Mouse (Mus musculus) retina, adult 2 months (tissue): ENCODE results near the gene Gstm6.

ENCODE experiments used
- DNase-seq: peaks from one replicate; pipeline ENCODE4 v3.0.0-alpha.2; 2012; ENCODE audit warnings: low read depth, low spot score

The Gstm6 gene

DNA sequence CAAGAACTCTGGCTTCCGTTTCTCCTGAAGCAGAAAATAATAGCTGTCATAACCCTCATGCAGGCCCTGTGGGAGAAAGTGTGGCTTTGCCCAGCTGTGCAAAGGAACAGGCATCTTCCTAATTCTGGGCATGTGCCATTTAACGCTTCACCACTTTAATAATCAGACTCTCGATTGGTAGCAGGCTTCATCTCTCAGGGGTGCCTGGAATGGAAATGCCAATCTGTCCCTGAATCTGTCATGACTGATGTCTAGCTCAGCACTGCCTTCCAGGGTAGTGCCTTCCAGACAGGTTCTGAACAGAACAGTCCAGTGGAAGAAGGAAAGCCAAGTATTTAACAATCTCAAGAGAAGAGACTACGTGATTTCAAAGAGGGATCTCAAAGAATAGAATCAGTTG lies 2.3 kb downstream of the Gstm6 start:
- DNase-seq: no peak

DNA sequence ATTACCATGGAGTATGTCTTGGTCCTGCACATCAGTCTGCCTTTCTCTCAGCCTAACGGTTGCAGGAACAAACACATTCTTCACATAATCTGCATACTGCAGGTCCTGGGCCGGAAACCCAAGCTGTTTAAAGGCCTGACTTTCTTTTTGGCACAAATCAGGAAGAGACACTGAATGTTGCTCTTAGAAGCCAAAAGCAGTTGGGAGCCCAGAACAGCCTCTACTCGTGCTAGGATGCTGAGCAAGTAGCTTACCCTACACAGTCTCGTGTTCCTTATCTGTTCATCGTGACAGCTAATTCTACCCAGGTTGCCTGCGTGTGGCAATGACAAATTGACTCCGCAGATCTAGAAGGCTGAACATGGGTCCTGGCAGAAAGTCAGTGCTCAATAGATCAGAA lies 3.0 kb downstream of the Gstm6 start:
- no peak for DNase-seq

DNA sequence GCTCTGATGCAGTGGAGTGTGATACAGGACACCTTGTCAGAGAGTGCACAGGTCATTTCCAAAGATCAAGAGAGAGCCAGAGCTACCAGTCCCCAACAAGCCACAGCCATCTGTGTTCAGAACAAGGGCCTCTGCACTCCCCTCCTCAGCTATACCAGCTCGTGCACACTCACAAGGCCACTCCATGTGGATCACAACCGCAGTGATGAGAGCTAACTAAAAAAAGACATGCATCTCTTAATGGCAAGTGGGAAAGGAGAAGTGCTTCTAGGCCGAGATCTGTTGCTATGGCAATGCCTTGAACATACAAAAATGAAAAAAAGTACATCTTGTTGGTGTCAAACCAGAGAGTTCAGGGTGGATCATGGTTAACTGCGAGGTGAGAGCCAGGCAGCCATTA lies 3.7 kb downstream of the Gstm6 start:
- DNase-seq: no peak

DNA sequence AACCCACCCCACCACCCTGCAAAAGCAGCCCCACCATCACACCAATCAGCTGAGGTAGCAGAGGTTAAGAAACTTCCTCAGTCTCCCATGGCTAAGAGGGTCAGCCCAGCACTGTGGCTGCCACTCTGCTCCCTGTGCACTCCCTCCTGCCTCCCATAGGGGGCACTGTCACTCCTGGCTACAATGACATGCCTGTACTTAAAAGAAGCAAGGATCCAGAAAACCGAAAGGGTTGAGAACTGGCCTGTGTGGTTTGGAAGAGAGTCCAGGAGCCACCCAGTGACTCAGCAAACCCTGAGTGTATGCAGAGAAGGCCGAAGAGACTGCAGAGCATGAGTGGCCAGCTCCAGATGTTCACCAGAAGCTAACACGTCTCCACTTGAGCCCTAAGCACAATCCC lies 4.1 kb downstream of the Gstm6 start:
- no peak for DNase-seq

DNA sequence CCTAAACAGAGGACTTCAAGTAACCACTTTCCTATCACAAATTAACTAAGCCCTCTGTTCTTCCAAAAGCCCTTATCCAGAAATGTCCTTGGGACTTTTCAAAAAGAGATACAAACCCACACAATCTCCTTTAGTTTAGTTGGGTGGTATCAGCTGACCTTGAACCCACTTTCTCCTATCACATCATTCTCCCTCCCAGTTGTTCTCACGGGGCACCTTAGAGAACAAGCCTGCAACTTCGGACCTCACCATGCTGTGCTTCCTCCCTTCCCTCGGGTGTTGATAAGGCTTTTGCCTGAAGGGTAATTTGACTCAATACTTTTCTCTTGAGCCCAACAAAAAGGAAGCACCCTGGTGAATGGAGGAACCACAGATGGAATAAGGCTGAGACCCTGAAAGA lies 7.7 kb downstream of the Gstm6 start:
- DNase-seq: no peak

DNA sequence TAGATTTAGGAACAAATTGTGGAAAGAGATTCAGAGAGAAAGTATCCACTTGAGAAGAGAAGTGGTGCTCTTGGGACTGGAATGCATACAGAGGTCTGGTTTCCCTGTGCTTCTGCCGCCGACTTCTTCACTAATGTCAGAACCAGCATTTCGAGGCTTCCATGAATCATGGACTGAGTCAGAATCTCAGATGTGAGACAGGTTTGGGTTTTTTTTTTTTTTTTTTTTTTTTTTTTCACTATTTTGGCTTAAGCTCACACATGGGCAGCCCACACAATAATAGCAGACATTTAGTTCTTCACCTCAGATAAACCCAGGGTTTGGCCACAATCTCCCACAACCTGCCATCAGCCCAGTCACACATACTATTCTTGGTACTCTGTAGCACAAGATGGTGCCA lies 8.3 kb downstream of the Gstm6 start:
- DNase-seq: no peak

DNA sequence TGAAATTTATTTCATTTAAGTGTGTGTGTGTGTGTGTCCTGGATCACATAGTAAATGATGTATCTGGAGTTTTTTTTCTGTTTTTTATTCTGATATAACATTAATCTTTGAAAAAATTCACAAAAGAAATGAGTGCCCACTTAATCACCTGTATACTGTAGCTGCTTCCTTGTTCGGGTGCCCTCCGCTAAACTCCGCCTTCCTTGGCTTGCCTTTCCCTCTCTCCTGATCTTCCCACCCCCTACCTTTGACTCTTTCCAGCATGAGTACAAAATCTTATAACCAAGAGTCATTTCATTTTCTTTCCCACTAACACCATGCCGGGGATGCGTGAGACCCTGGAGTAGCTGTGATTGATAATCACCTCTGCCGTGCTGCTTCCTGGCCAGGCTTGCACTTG lies 11.4 kb downstream of the Gstm6 start:
- DNase-seq: no peak

DNA sequence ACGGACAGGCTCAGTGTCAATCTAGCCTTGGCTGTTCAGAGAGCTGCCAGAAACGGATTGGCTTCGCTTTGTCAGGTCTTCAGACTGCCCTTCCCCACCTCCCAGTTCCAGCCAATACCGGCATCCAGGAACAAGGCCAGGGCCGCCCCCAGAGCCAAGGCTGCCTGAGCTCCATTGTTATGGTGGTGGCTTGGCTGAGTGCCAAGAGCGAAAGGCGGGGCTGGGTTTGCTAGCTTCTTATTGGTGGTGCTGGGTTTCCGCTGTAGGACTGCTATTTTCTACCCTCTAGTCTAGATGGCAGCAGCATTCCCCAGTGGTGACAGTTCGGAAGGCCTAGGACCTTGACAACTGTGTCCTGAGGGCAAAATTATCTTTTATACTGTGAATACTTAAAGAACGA lies 11.9 kb downstream of the Gstm6 start, which contains the start of gene Gstm7:
Gene Gstm7 (minus strand): TSS at position 148 of the 400 bp plus-strand sequence.
- peak; percentile 50 for DNase-seq

DNA sequence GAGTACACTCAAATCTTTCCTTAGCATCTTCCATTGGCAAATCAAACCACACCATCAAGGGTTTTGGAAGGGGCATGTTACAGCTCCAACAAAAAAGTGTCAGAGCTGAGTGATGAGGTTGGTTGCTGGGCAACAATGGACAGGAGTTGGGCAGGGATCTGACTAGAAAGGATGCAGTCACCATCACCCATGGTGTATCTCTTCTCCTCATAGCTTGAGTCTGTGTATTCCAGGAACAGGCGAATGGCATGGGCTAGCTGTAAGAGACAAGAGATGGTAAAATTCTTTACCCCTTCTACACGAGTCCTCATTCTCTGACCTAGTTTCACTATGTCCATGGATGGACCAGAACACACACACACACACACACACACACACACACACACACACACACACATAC lies 12.4 kb downstream of the Gstm6 start:
- no peak for DNase-seq

DNA sequence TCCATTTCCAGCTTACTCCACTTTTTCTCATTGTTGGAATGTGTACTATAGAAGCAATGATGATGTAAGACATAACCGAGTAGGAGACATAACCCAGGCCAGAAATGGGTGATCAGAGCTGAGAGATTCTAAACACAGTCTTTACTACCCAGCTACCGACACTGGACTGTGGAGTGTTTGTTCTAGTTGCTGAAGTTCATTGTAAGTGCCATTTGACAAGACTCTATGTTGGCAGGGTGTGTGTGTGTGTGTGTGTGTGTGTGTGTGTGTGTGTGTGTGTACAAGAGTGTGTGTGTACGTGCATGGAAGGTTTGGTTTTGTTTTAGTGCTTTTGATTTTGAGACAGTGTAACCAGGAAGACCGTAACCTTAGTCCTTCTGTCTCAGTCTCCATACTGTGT lies 13.8 kb downstream of the Gstm6 start:
- no peak for DNase-seq

DNA sequence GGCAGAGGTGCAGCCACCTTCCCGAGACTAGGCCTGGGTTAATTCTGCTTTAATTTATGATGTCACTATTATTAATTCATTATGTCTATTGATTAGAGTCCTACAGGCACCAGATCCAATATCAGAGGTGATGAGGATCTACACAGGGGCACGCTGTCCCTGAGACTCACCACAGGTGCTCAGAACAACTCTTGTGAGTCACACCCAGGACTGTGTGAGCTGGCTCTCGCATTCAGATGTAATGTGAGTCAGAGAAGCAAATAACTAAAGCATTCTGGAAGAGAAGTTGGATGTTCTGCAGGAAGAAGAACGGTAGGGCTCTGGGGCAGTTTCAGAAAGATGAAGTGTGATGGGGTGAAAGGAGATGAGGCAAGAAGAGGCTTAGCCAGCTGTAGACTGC lies 14.3 kb downstream of the Gstm6 start:
- DNase-seq: no peak

DNA sequence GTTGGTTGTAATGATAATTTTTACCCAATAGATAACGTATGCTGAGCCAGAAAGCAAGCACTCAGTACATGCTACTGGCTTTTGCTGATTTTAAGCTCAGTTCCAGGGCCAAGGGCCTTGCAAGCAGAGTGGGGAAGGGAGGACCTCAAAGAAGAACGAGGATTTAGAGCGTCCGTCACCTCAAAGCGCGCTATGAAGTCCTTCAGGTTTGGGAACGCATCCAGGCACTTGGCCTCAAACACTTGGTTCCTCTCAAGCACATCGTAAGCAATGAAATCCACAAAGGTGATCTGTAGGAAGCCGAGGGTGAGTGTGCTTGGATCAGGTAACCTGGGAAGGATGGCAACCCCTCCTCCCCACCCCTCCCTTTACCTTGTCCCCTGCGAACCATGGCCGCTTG lies 14.9 kb downstream of the Gstm6 start:
- no peak for DNase-seq

DNA sequence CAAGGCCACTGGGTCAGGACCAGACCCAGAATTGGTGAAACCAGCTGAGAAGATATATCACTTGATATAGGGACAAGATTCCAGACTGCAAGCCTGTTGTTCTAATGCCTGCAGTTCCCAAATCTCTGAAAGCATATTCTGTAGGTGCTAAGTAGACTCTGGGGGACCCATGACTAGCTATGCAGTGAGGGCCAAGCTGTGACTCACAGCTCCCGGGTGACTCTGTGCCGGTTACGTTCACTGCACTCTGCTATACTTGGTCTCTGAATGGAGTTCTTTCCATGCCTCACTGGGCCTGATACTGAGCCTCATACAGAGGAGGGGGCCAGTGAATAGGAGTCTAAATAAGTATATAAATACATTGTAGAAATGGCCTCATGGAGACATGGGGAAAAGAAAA lies 15.7 kb downstream of the Gstm6 start:
- DNase-seq: no peak

DNA sequence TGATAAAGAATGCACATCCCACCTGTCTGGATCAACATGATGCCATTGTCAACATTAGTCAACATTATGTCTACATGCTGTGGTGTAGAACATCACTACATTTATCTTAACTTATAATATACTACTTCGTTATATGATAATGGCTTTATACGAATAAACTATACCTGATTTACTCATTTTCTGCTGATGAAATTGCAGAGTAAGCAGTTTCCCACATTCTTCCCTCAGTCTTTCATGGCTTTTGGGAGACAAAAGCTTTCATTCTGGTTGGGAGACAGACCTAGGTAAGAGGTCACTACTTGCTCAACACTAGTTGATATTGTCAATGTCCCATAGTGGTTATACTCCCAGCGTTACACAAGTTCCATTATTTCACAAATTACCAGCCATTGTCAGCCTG lies 18.2 kb downstream of the Gstm6 start:
- DNase-seq: no peak

DNA sequence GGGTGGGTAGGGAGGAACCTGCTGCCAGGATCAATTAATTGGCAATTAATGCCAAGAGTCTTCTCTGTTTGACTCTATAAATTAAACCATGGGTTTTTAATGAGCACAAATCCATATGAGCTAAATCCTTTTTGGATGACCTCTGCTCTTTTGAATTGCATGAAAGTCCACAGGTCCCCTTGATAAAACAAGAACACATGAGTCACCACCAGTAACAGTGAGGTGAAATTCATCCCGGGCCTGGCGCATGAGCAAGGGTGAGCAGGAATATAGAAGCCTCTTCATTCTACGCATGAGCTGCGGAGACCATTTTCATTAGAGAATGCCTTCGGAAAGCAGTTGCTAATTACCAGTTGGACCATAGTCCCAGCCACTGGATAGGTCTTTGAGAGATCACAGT lies 23.2 kb downstream of the Gstm6 start:
- DNase-seq: no peak

DNA sequence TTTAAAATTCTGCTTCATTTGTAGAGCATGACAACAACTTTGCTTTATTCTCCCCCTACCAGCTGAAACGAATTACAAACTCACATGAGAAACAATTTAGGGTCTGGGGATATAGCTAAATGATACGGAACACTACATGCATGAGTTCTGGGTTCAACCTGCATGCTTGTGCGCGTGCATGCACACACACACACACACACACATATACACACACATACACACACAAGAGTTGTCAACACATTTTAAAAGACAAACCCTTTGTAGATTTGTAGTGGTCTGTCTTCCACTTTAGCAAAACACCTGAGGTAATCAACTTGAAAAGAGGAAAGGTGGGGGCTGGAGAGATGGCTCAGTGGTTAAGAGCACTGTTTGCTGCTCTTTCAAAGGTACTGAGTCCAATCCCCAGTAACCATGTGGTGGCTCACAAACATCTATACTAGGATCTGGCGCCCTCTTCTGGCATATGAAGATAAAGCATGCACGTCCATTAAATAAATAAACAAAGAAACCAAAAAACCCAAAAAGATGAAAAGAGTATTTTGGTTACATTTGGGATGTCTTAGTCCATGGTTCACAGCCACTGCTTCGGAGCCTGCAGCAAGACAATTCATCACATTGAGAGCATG lies 25.7 kb downstream of the Gstm6 start:
- peak; percentile 34 for DNase-seq

DNA sequence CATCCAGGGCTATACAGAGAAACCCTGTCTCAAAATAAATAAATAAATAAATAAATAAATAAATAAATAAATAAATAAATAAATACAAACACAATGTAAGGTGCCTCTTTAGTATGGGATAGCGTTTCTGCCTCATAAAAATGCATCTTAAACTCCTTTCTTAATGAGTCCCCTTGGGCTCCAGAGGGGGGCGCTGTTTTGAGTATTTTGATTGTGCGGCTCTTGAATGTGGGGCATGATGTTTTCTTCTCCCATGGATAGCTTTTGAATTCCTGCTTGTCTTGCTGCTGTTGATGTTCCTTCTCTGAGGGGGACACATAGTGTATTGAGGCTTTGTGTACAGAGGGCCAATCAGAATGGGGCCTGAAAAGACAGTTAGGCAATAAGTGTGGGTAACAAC lies 26.5 kb downstream of the Gstm6 start:
- no peak for DNase-seq

DNA sequence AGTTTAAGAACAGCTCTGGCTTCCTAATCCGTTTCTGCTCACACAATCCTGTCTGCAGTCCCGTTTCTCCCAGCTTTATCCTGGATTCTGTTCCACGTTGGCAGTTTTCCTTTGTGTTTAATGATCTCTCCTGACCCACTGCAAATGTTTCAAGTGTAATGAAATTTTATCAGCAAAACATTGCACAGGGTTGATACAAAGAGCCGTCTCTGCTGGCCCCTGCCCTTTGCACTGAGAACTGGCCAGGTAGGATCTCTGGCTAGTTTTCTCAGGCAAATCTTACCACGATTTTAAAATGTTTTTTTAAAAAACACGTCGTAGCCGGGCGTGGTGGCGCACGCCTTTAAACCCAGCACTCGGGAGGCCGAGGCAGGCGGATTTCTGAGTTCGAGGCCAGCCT lies 26.9 kb downstream of the Gstm6 start:
- DNase-seq: no peak

DNA sequence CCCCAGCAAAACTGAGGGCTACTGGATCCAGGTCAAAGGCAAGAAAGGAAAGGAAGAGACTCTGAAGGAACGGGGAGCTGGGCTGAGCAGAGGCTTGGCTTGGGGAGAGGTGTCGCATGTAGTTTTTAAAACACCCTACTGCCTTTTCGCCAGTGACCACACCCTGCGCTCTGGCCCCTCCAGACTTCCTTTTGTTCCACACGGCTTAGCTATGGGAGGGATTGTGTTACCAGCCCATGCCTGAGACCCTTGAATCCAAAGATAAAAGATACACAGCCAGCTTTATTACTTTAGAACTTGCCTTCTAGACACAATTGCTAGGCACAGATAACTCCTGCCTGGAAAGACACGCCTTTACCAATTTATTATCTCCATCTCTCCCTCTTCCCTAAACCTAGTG lies 37.6 kb downstream of the Gstm6 start:
- no peak for DNase-seq

DNA sequence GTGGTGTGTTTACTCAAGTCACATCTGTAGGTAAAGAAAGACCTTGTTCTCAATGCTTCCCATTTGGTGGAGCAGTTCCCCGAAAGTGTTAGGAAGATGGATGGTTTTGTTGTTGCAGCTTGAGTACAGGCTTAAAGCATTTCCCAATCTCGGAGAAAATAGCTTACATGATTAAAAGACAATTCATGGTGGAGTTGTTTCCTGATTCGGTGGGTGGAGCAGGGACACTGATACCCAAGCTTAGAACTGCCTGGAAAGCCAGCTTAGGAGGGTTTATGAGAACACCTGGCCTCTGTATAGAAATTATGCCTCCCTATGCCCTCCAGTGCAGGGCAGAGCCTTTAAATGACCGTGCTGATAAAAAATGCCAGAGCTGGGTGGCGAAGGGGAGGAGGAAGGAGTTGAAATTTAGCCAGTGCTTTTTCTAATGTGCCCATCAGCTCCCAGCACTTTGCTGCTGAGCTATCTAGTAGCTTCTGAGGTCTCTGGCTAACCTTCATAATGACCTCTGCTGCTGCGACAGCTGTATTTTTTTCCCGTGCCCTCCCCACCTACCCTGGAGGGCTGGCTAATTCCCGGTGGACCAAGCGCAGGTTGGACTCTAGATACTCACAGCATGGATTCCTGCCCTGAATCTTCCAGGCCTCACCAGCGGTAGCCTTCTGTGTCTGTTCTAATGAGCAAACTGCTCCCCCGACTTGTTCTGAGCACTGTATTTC lies 42.4 kb downstream of the Gstm6 start:
- DNase-seq: no peak

DNA sequence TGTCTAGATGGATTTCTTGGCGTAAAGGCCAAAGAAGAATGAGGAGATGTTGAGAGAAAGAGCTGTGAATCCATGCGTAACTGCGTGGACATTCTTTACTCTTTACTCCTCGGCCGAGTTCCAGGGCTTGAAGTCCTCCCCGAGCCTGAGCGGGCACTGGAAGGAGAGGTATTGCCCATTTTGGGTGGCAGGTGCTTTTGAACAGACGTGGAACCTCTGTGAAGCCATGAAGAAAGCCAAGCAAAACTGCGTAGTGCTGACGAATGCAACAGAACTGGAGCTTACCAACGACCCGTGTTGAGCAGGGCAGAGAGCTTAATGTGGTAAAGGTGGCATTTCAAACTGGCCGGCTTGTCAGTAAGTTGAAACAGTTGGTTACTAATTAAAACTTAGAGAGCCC lies 44.9 kb downstream of the Gstm6 start:
- DNase-seq: no peak

DNA sequence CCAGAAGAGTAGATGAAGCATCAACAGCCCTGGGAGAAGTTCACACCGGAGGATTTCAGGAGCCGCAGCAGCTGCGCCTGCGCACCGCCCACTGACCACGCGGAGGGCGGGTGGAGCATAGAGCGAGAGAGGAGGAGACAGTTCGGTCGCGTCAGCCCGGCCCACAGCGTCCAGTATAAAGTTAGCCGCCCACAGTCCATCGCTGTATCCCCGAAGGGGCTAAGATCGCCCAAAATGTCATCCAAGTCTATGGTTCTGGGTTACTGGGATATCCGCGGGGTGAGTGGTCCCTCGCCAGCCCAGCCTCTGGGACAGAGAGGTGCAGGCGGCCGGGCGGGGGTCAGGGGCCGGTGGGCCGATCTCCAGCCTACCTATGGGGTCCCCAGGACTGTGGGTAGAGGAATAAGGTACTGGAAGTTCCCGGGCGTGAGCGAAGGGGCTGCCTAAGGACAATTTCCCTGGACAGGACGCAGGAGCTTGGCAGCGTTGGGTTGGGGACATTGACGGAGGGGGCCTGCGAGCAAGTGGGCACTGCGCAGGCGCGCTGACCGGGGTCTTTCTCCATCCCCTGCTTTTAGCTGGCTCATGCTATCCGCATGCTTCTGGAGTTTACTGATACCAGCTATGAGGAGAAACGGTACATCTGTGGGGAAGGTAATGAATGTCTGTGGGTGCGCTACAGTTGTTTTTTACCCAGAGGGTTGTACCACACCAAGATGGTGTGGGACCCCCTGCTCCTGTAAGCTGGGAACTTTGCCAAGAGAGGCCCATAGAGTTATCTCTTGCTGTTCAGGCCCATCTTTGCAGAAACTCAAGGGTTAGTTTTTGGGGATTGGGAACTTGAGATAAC lies 47.6 kb downstream of the Gstm6 start, which contains the start of gene Gstm5:
Gene Gstm5 (plus strand): TSS at position 102 of the 850 bp plus-strand sequence.
- DNase-seq: peak; percentile 40
